Mouse (Mus musculus) kidney, postnatal 0 days (tissue): Measurements from ENCODE around the gene Fbrs. TPM values are rescaled to one million over a fixed set of nuclear protein-coding genes. Genes with fewer than 3 reads are reported as not detected.
"Not testable (repeated sequence)": the region's sequence is repeated elsewhere in the genome, so short reads cannot be mapped to it uniquely, and the experiment has no call there.

ENCODE experiments used
- ATAC-seq: fragments of 200-750 bp; cut with Nextera tagmentation; replicated peaks from 2 replicates; pipeline ENCODE4 v1.8.0; 2017; ENCODE audit warnings: low read depth, moderate number of reproducible peaks, moderate TSS enrichment, moderate library complexity; ENCODE audit not compliant: low FRiP score
- DNase-seq: peaks from one replicate; pipeline ENCODE4 v3.0.0-alpha.2; 2016; ENCODE audit warnings: low spot score
- H3K27ac ChIP-seq: fragments of 300-500 bp; sonication (generic); 2 replicates; pipeline ENCODE4 v1.5.1; 2014; ENCODE audit warnings: mild to moderate bottlenecking
- H3K27me3 ChIP-seq: fragments of 300-500 bp; sonication (generic); 2 replicates; pipeline ENCODE4 v1.6.1; 2014; ENCODE audit warnings: low read length, mixed read lengths; ENCODE audit not compliant: insufficient read depth
- H3K36me3 ChIP-seq: fragments of 300-500 bp; sonication (generic); 2 replicates; pipeline ENCODE4 v1.6.1; 2014; ENCODE audit warnings: low read length, mixed read lengths; ENCODE audit not compliant: insufficient read depth
- H3K4me1 ChIP-seq: fragments of 300-500 bp; sonication (generic); replicated peaks from 2 replicates; pipeline ENCODE4 v1.6.1; 2014; ENCODE audit warnings: antibody characterized with exemption, low read length, mixed read lengths; ENCODE audit not compliant: insufficient read depth
- H3K4me2 ChIP-seq: fragments of 300-500 bp; sonication (generic); 2 replicates; pipeline ENCODE4 v1.6.1; 2014; ENCODE audit warnings: mild to moderate bottlenecking, low read length, moderate library complexity, mixed read lengths
- H3K4me3 ChIP-seq: fragments of 300-500 bp; sonication (generic); replicated peaks from 2 replicates; pipeline ENCODE4 v1.5.1; 2014; ENCODE audit warnings: low read depth, low read length
- H3K9ac ChIP-seq: fragments of 300-500 bp; sonication (generic); 2 replicates; pipeline ENCODE4 v1.6.1; 2014; ENCODE audit warnings: low read depth, low read length
- H3K9me3 ChIP-seq: fragments of 300-500 bp; sonication (generic); replicated peaks from 2 replicates; pipeline ENCODE4 v1.6.1; 2016; ENCODE audit warnings: low read length, inconsistent platforms, mixed read lengths
- CTCF ChIP-seq: IDR thresholded peaks from 2 replicates; pipeline ENCODE4 v1.5.1; 2016; ENCODE audit warnings: antibody characterized with exemption, low read depth, mild to moderate bottlenecking, moderate library complexity
- WGBS: fragments of 180-500 bp; shearing (Covaris S2); extraction: QIAGEN DNeasy Blood & Tissue Kit; methylation state at CpG from one replicate; pipeline ENCODE4 v1.1.7; 2014; 5-methylcytosine and 5-hydroxymethylcytosine counted together
- polyA plus RNA-seq: library from polyadenylated mRNA; unstranded; fragments of >200 nt; fragmentation: Nextera tagmentation; extraction: Ambion mirVana; gene quantifications from 2 replicates; pipeline ENCODE4 v1.2.1, GENCODE M21; 2015

Fbrs gene
- polyA plus RNA-seq, 1 experiment from 2014 or later, result 8.7 TPM

- Histone ChIP-seq H3K9ac (peak overlapping the region; percentile 96), H3K4me2 (peak overlapping the region; percentile 78), H3K27me3 (no peaks in the 10 kb centered on the region), H3K27ac (peak overlapping the region; percentile 98), H3K36me3 (peaks cover 29% of the 10 kb centered on the region), H3K4me3 (peak overlapping the region; percentile 98), H3K9me3 (no peaks in the 10 kb centered on the region), H3K4me1 (peaks cover 10% of the 10 kb centered on the region; the same call in 1 of the 2 replicates)
- TF ChIP-seq CTCF, result no peak
- WGBS, result 3% methylated on average over 47 of the region's 48 CpGs
- DNase-seq (peak; percentile 31), ATAC-seq (no peak)
These were observed 573 bp downstream of the Fbrs start for GRCm38 (mm10) chr7:127479318-127480225.

GRCm38 (mm10) chr7:127480321-127480720 lies 1.3 kb downstream of the Fbrs start:
- ATAC-seq, result no peak
- no peaks in the 10 kb centered on the region for H3K27me3 ChIP-seq
- H3K27ac ChIP-seq, result no peak overlapping the region; the same call in 1 of the 2 replicates
- TF ChIP-seq CTCF, result no peak
- peak overlapping the region; percentile 78 for H3K4me2 ChIP-seq
- DNase-seq, result no peak
- peak overlapping the region; percentile 98 for H3K4me3 ChIP-seq
- H3K9ac ChIP-seq, result peak overlapping the region; percentile 96; the same call in 1 of the 2 replicates
- H3K36me3 ChIP-seq, result peaks cover 27% of the 10 kb centered on the region
- 60% methylated on average over 2 of the region's 2 CpGs for WGBS
- H3K4me1 ChIP-seq, result peaks cover 10% of the 10 kb centered on the region; the same call in 1 of the 2 replicates
- H3K9me3 ChIP-seq, result no peaks in the 10 kb centered on the region

GRCm38 (mm10) chr7:127485416-127485815 lies 6.4 kb downstream of the Fbrs start:
- Histone ChIP-seq H3K27me3 (no peaks in the 10 kb centered on the region), H3K9ac (no peak overlapping the region), H3K9me3 (no peaks in the 10 kb centered on the region), H3K4me1 (peaks cover 2% of the 10 kb centered on the region; the same call in 1 of the 2 replicates), H3K4me2 (no peak overlapping the region), H3K36me3 (peaks cover 53% of the 10 kb centered on the region), H3K27ac (no peak overlapping the region), H3K4me3 (no peak overlapping the region)
- 82% methylated on average over 5 of the region's 5 CpGs for whole genome bisulfite sequencing
- DNase-seq (no peak), ATAC-seq (no peak)
- no peak for TF ChIP-seq CTCF

GRCm38 (mm10) chr7:127488364-127488763 lies 9.4 kb downstream of the Fbrs start:
- not testable (repeated sequence) for H3K4me1 ChIP-seq, H3K4me3 ChIP-seq, H3K9me3 ChIP-seq, ATAC-seq, H3K27ac ChIP-seq, H3K4me2 ChIP-seq, H3K27me3 ChIP-seq, DNase-seq, H3K9ac ChIP-seq
- WGBS, result 88% methylated on average over 4 of the region's 5 CpGs
- H3K36me3 ChIP-seq, result peaks cover 57% of the 10 kb centered on the region

- H3K27me3 ChIP-seq, result no peaks in the 10 kb centered on the region
- TF ChIP-seq CTCF, result no peak
- DNase-seq (no peak), ATAC-seq (peak; percentile 38; the same call in 1 of the 2 replicates)
- peaks cover 52% of the 10 kb centered on the region for H3K36me3 ChIP-seq
- no peak overlapping the region for H3K27ac ChIP-seq
- H3K4me2 ChIP-seq, result no peak overlapping the region
- H3K9ac ChIP-seq, result no peak overlapping the region
- H3K4me1 ChIP-seq, result no peaks in the 10 kb centered on the region
- no peaks in the 10 kb centered on the region for H3K9me3 ChIP-seq
- H3K4me3 ChIP-seq, result no peak overlapping the region
- WGBS, result 91% methylated on average over 7 of the region's 7 CpGs
These were observed 11.0 kb downstream of the Fbrs start for GRCm38 (mm10) chr7:127489982-127490381.

- no peak overlapping the region for H3K4me3 ChIP-seq
- H3K9ac ChIP-seq, result no peak overlapping the region
- H3K4me1 ChIP-seq, result no peaks in the 10 kb centered on the region
- DNase-seq (no peak), ATAC-seq (no peak)
- TF ChIP-seq CTCF, result no peak
- no peaks in the 10 kb centered on the region for H3K9me3 ChIP-seq
- peaks cover 37% of the 10 kb centered on the region for H3K36me3 ChIP-seq
- H3K27me3 ChIP-seq, result no peaks in the 10 kb centered on the region
- no peak overlapping the region for H3K4me2 ChIP-seq
- no peak overlapping the region for H3K27ac ChIP-seq
- 82% methylated on average over 3 of the region's 3 CpGs for WGBS
These were observed 12.8 kb downstream of the Fbrs start for GRCm38 (mm10) chr7:127491846-127492245.
